Mouse (Mus musculus): ENCODE measurements around the gene Rnf180. TPM values are rescaled to one million over a fixed set of nuclear protein-coding genes. Genes with fewer than 3 reads are reported as not detected.

The Rnf180 gene
- polyA plus RNA-seq, 2 experiments from 2014 or later, result not detected

- ATAC-seq, result no peak
Observed at GRCm38 (mm10) chr13:105122092-105122491, 172.5 kb downstream of the Rnf180 start.

- ATAC-seq, result no peak
Observed at GRCm38 (mm10) chr13:105121617-105122016, 173.0 kb downstream of the Rnf180 start.

- no peak for ATAC-seq
Observed at GRCm38 (mm10) chr13:105111599-105111998, 183.0 kb downstream of the Rnf180 start.

- no peak for ATAC-seq
Observed at GRCm38 (mm10) chr13:105104385-105104784, 190.2 kb downstream of the Rnf180 start.

- ATAC-seq, result no peak
Observed at GRCm38 (mm10) chr13:105100705-105101104, 193.9 kb downstream of the Rnf180 start.

- no peak for ATAC-seq
Observed at GRCm38 (mm10) chr13:105096316-105096715, 198.3 kb downstream of the Rnf180 start.

GRCm38 (mm10) chr13:105089276-105089675 is 205.3 kb downstream of the Rnf180 start:
- no peak for ATAC-seq

GRCm38 (mm10) chr13:105081862-105082261 is 212.8 kb downstream of the Rnf180 start, which contains the start of gene 4933425L06Rik:
Gene 4933425L06Rik, plus strand, starts transcription at chr13:105082122.
- no peak for ATAC-seq

Other genes starting within 250 kb of the Rnf180 start
- not detected for gene Rgs7bp, start 239.9 kb downstream of the Rnf180 start, polyA plus RNA-seq (2017; shearing (Covaris generic))
- gene 4933425L06Rik, start 212.7 kb downstream of the Rnf180 start, polyA plus RNA-seq (2017; shearing (Covaris generic)), result not detected
- gene Htr1a, start 148.8 kb upstream of the Rnf180 start, polyA plus RNA-seq (2017; shearing (Covaris generic)), result not detected

All from CD4-positive, CD25-positive, alpha-beta regulatory T cell, adult 4 months (primary cell).